Mouse (Mus musculus) G1E (cell line): ENCODE data around the gene Hdhd5.

Experiments used
- CTCF ChIP-seq: IDR thresholded peaks from 2 replicates; pipeline ENCODE4 v1.5.1; 2012; ENCODE audit warnings: low read depth, low read length, inconsistent platforms, mixed read lengths
- GATA1 ChIP-seq: IDR thresholded peaks from 2 replicates; pipeline ENCODE4 v1.6.1; 2012; ENCODE audit warnings: borderline replicate concordance, low read length, inconsistent platforms, mixed read lengths
- TAL1 ChIP-seq: conservative IDR thresholded peaks from 2 replicates; pipeline ENCODE4 v1.6.1; 2012; ENCODE audit warnings: low read depth, low read length, inconsistent platforms, mixed read lengths

GRCm38 (mm10) chr6:120483211-120483626 is 47.9 kb downstream of the Hdhd5 start:
- TF ChIP-seq CTCF (no peak), GATA1 (no peak), TAL1 (no peak)
